Mouse (Mus musculus): ENCODE results near the gene Fbxl18. TPM values are rescaled to one million over a fixed set of nuclear protein-coding genes. Genes with fewer than 3 reads are reported as not detected.

The Fbxl18 gene
- polyA plus RNA-seq, 1 experiment from 2014 or later, result 32.9 TPM

GRCm38 (mm10) chr5:142920311-142921073 lies 25.3 kb upstream of the Fbxl18 start:
- Histone ChIP-seq H3K36me3 (ENCODE audit: control insufficient read depth, insufficient read depth, low read length) (no peaks in the 10 kb centered on the region), H3K4me2 (ENCODE audit: low read length) (no peak overlapping the region), H3K27me3 (replicated peaks; ENCODE audit: control insufficient read depth, insufficient read depth, low read length) (no peaks in the 10 kb centered on the region), H3K4me1 (ENCODE audit: control insufficient read depth, insufficient read depth, low read depth, low read length) (no peaks in the 10 kb centered on the region), H3K9ac (ENCODE audit: low read depth, low read length) (no peak overlapping the region), H3K4me3 (ENCODE audit: low read length) (no peak overlapping the region), H3K9me3 (ENCODE audit: control insufficient read depth, low read length) (no peaks in the 10 kb centered on the region), H3K27ac (ENCODE audit: low read depth, low read length) (no peak overlapping the region)
- ATAC-seq, result peak; percentile 48; the same call in 1 of the 2 replicates
- WGBS, result 68% methylated on average over 8 of the region's 8 CpGs

GRCm38 (mm10) chr5:142917402-142917801 lies 22.2 kb upstream of the Fbxl18 start:
- no peak for ATAC-seq
- H3K27me3 ChIP-seq (replicated peaks; ENCODE audit: control insufficient read depth, insufficient read depth, low read length), result no peaks in the 10 kb centered on the region
- no peaks in the 10 kb centered on the region for H3K9me3 ChIP-seq (ENCODE audit: control insufficient read depth, low read length)
- no peaks in the 10 kb centered on the region for H3K4me1 ChIP-seq (ENCODE audit: control insufficient read depth, insufficient read depth, low read depth, low read length)
- H3K4me2 ChIP-seq (ENCODE audit: low read length), result no peak overlapping the region
- H3K4me3 ChIP-seq (ENCODE audit: low read length), result no peak overlapping the region
- H3K9ac ChIP-seq (ENCODE audit: low read depth, low read length), result no peak overlapping the region
- H3K27ac ChIP-seq (ENCODE audit: low read depth, low read length), result no peak overlapping the region
- WGBS, result 95% methylated on average over 8 of the region's 8 CpGs
- H3K36me3 ChIP-seq (ENCODE audit: control insufficient read depth, insufficient read depth, low read length), result no peaks in the 10 kb centered on the region

- Histone ChIP-seq H3K9ac (ENCODE audit: low read depth, low read length) (no peak overlapping the region), H3K27ac (ENCODE audit: low read depth, low read length) (no peak overlapping the region), H3K4me2 (ENCODE audit: low read length) (no peak overlapping the region), H3K4me3 (ENCODE audit: low read length) (no peak overlapping the region), H3K9me3 (ENCODE audit: control insufficient read depth, low read length) (no peaks in the 10 kb centered on the region), H3K4me1 (ENCODE audit: control insufficient read depth, insufficient read depth, low read depth, low read length) (no peaks in the 10 kb centered on the region), H3K27me3 (replicated peaks; ENCODE audit: control insufficient read depth, insufficient read depth, low read length) (no peaks in the 10 kb centered on the region), H3K36me3 (ENCODE audit: control insufficient read depth, insufficient read depth, low read length) (no peaks in the 10 kb centered on the region)
- no peak for ATAC-seq
- whole genome bisulfite sequencing, result 85% methylated on average over 7 of the region's 7 CpGs
Observed at GRCm38 (mm10) chr5:142916593-142916992, 21.4 kb upstream of the Fbxl18 start.

- WGBS, result 90% methylated on average over 11 of the region's 11 CpGs
- Histone ChIP-seq H3K36me3 (ENCODE audit: control insufficient read depth, insufficient read depth, low read length) (no peaks in the 10 kb centered on the region), H3K27ac (ENCODE audit: low read depth, low read length) (no peak overlapping the region), H3K9ac (ENCODE audit: low read depth, low read length) (no peak overlapping the region), H3K27me3 (replicated peaks; ENCODE audit: control insufficient read depth, insufficient read depth, low read length) (no peaks in the 10 kb centered on the region), H3K4me1 (ENCODE audit: control insufficient read depth, insufficient read depth, low read depth, low read length) (no peaks in the 10 kb centered on the region), H3K4me3 (ENCODE audit: low read length) (no peak overlapping the region), H3K4me2 (ENCODE audit: low read length) (no peak overlapping the region), H3K9me3 (ENCODE audit: control insufficient read depth, low read length) (no peaks in the 10 kb centered on the region)
- ATAC-seq, result no peak
Observed at GRCm38 (mm10) chr5:142915231-142915630, 20.0 kb upstream of the Fbxl18 start.

- 87% methylated on average over 4 of the region's 4 CpGs for WGBS
Observed at GRCm38 (mm10) chr5:142912739-142913138, 17.5 kb upstream of the Fbxl18 start.

GRCm38 (mm10) chr5:142912320-142912719 lies 17.1 kb upstream of the Fbxl18 start:
- H3K4me1 ChIP-seq (ENCODE audit: control insufficient read depth, insufficient read depth, low read depth, low read length), result peaks cover 18% of the 10 kb centered on the region
- 92% methylated on average over 3 of the region's 3 CpGs for WGBS
- no peak overlapping the region for H3K4me3 ChIP-seq (ENCODE audit: low read length)
- no peak for ATAC-seq
- no peak overlapping the region for H3K27ac ChIP-seq (ENCODE audit: low read depth, low read length)
- H3K4me2 ChIP-seq (ENCODE audit: low read length), result no peak overlapping the region
- no peaks in the 10 kb centered on the region for H3K36me3 ChIP-seq (ENCODE audit: control insufficient read depth, insufficient read depth, low read length)
- no peaks in the 10 kb centered on the region for H3K27me3 ChIP-seq (replicated peaks; ENCODE audit: control insufficient read depth, insufficient read depth, low read length)
- no peak overlapping the region for H3K9ac ChIP-seq (ENCODE audit: low read depth, low read length)
- H3K9me3 ChIP-seq (ENCODE audit: control insufficient read depth, low read length), result no peaks in the 10 kb centered on the region

More at GRCm38 (mm10) chr5:142912739-142913138, 17.5 kb upstream of the Fbxl18 start:
- H3K36me3 ChIP-seq (ENCODE audit: control insufficient read depth, insufficient read depth, low read length), result no peaks in the 10 kb centered on the region
- ATAC-seq, result no peak
- H3K4me2 ChIP-seq (ENCODE audit: low read length), result no peak overlapping the region
- peaks cover 14% of the 10 kb centered on the region for H3K4me1 ChIP-seq (ENCODE audit: control insufficient read depth, insufficient read depth, low read depth, low read length)
- H3K9me3 ChIP-seq (ENCODE audit: control insufficient read depth, low read length), result no peaks in the 10 kb centered on the region
- H3K4me3 ChIP-seq (ENCODE audit: low read length), result no peak overlapping the region
- H3K27ac ChIP-seq (ENCODE audit: low read depth, low read length), result no peak overlapping the region
- no peaks in the 10 kb centered on the region for H3K27me3 ChIP-seq (replicated peaks; ENCODE audit: control insufficient read depth, insufficient read depth, low read length)
- no peak overlapping the region for H3K9ac ChIP-seq (ENCODE audit: low read depth, low read length)

GRCm38 (mm10) chr5:142911629-142912028 lies 16.4 kb upstream of the Fbxl18 start:
- H3K9me3 ChIP-seq (ENCODE audit: control insufficient read depth, low read length), result no peaks in the 10 kb centered on the region
- H3K9ac ChIP-seq (ENCODE audit: low read depth, low read length), result no peak overlapping the region
- ATAC-seq, result no peak
- H3K36me3 ChIP-seq (ENCODE audit: control insufficient read depth, insufficient read depth, low read length), result no peaks in the 10 kb centered on the region
- H3K27me3 ChIP-seq (replicated peaks; ENCODE audit: control insufficient read depth, insufficient read depth, low read length), result no peaks in the 10 kb centered on the region
- peaks cover 20% of the 10 kb centered on the region for H3K4me1 ChIP-seq (ENCODE audit: control insufficient read depth, insufficient read depth, low read depth, low read length)
- WGBS, result 86% methylated on average over 2 of the region's 2 CpGs
- H3K27ac ChIP-seq (ENCODE audit: low read depth, low read length), result no peak overlapping the region
- H3K4me2 ChIP-seq (ENCODE audit: low read length), result no peak overlapping the region
- H3K4me3 ChIP-seq (ENCODE audit: low read length), result no peak overlapping the region

GRCm38 (mm10) chr5:142909576-142910278 lies 14.5 kb upstream of the Fbxl18 start:
- H3K9ac ChIP-seq (ENCODE audit: low read depth, low read length), result no peak overlapping the region
- peaks cover 21% of the 10 kb centered on the region for H3K4me1 ChIP-seq (ENCODE audit: control insufficient read depth, insufficient read depth, low read depth, low read length)
- WGBS, result 54% methylated on average over 8 of the region's 8 CpGs
- no peaks in the 10 kb centered on the region for H3K9me3 ChIP-seq (ENCODE audit: control insufficient read depth, low read length)
- no peak for ATAC-seq
- H3K4me3 ChIP-seq (ENCODE audit: low read length), result no peak overlapping the region
- no peaks in the 10 kb centered on the region for H3K27me3 ChIP-seq (replicated peaks; ENCODE audit: control insufficient read depth, insufficient read depth, low read length)
- H3K27ac ChIP-seq (ENCODE audit: low read depth, low read length), result peak overlapping the region; percentile 61; the same call in 1 of the 2 replicates
- H3K4me2 ChIP-seq (ENCODE audit: low read length), result no peak overlapping the region
- peaks cover 5% of the 10 kb centered on the region; the same call in 1 of the 2 replicates for H3K36me3 ChIP-seq (ENCODE audit: control insufficient read depth, insufficient read depth, low read length)

GRCm38 (mm10) chr5:142908941-142909575 lies 13.8 kb upstream of the Fbxl18 start:
- Histone ChIP-seq H3K4me2 (ENCODE audit: low read length) (no peak overlapping the region), H3K4me3 (ENCODE audit: low read length) (no peak overlapping the region), H3K27me3 (replicated peaks; ENCODE audit: control insufficient read depth, insufficient read depth, low read length) (no peaks in the 10 kb centered on the region), H3K27ac (ENCODE audit: low read depth, low read length) (peak overlapping the region; percentile 61; the same call in 1 of the 2 replicates), H3K36me3 (ENCODE audit: control insufficient read depth, insufficient read depth, low read length) (peaks cover 12% of the 10 kb centered on the region), H3K9me3 (ENCODE audit: control insufficient read depth, low read length) (no peaks in the 10 kb centered on the region), H3K4me1 (ENCODE audit: control insufficient read depth, insufficient read depth, low read depth, low read length) (peaks cover 28% of the 10 kb centered on the region), H3K9ac (ENCODE audit: low read depth, low read length) (no peak overlapping the region)
- 30% methylated on average over 5 of the region's 5 CpGs for WGBS
- ATAC-seq, result no peak
